Mouse (Mus musculus) layer of hippocampus, adult 8-10 months (tissue): ENCODE measurements around the gene Vps25. TPM values are rescaled to one million over a fixed set of nuclear protein-coding genes. Genes with fewer than 3 reads are reported as not detected.
A peak's percentile ranks its signal among the peaks of the same experiment; 100 is the strongest.

Experiments used
- DNase-seq, 2 experiments: peaks; one replicate each; pipeline ENCODE4 v3.0.0; 2022; ENCODE audit warnings: low spot score in 2 of 2
- total RNA-seq, 4 experiments: library from RNA; stranded (reverse); gene quantifications; 2 replicates each; pipeline ENCODE4 v1.2.4; 2022

The Vps25 gene
- total RNA-seq, 4 experiments from 2014 or later, result 59.1 to 76.6 (median 65.5) TPM

DNA sequence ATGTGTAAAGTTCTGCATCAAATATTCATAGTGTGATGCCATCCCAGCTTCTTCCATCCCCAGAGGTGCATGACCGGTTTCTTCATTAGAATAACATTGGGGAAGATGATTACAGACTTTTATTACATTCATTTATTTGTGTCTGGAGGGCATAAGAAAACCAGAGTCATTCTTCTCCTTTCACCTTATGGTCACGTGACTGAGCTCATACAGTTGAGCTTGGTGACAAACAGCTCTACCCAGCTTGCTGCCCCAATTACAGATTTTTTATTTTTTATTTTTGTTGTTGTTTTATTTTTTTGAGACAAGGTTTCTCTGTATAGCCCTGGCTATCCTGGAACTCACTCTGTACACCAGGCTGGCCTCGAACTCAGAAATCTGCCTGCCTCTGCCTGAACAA, 18.9 kb downstream of the Vps25 start:
- no peak for DNase-seq

GRCm38 (mm10) chr11:101275309-101275708, 21.8 kb downstream of the Vps25 start:
- DNase-seq, result no peak

- DNase-seq, result no peak
Measured at GRCm38 (mm10) chr11:101276319-101277070, 23.0 kb downstream of the Vps25 start.

DNA sequence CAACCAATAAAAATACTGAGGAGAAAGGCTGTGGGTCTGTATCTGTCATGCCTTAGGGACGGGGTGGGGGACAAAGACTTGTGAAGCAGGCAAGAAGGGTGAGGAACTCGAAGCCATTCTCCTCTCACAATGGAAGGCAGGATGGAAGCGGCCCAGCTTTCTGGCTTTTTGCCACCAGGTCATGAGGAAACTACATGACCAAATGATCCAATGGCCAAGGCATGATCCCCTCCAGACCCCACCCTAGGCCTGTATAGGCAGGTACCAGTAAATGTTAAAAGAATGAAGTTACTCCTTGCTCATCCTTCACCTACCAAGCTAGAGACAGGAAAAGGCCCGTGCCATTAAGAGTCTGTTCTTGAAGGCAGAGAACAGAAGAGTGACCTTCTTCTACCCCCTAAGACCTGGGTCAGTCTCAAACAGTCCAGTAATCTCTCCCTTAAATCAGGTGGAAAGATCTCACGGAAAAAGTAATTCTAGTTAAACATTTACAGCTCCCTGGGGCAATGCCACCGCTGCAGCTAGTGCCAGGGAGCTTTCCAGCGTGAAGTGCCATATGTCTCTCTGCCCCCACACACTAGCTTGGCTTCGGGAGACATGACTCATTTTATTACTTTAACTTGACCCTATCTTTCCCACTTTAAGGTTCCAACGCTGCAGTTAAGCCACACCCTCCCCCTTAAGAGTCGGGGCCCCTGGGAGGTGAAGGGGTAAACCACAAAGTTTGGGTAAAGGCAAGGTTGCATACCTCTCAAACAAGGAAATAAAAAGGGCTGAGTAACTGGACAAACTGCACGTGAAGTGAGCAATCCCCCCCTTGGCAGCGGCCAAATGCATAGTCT, 24.1 kb downstream of the Vps25 start:
- peak in 1 of 2 experiments; percentile 36 for DNase-seq

DNA sequence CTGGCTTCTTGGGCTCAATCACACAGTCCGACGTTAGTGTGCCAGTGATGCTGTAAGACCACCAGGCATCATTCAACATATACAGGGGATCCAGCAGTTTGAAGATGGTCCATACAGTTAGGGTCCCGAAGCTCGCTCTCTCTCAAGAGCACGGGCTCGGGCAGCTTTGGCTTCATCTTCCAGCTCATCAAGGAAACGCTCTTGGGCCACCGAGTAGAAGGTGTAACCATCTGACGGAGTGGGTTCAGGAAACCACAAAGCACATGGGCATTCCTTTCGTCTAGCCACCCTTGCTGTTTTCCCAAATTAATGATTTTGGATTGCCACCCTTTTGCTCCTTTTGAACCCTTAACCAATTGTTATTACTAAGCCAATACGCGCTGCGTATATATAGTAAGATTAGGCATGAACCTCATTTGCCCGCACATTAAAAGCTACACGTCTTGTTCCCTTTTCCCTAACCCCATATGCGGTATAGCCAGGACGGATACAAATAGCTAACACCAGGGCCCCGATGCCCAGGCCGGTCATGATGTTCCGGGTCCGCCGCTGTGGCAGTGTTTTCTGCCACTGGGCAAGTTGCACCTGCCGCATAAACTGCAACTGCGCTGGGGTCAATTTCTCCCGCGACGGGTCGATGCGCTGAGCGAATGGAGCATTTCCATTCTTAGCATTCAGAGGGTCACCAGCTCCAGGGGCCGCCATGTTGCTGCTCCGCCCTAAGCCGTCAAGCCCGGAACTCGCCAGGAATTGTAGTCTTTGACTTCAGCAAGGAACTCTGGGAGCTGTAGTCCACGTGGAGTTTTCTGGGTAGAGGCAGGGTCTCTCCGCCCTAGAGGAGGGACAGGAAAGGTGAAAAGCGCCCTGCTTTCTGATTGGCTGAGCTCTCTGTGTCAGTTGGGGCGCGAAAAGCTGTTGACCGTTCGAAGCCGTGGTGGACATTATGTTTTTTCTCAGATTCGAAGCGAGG, 25.0 kb downstream of the Vps25 start, which contains the start of the genes Cntd1 and Coa3:
Gene Cntd1, plus strand, starts transcription at position 790 of the 970 bp plus-strand sequence.
Gene Coa3, minus strand, starts transcription at position 892 of the 970 bp plus-strand sequence.
- DNase-seq, result peak; percentile 78 to 82

GRCm38 (mm10) chr11:101279193-101279569, 25.7 kb downstream of the Vps25 start:
- no peak for DNase-seq

DNA sequence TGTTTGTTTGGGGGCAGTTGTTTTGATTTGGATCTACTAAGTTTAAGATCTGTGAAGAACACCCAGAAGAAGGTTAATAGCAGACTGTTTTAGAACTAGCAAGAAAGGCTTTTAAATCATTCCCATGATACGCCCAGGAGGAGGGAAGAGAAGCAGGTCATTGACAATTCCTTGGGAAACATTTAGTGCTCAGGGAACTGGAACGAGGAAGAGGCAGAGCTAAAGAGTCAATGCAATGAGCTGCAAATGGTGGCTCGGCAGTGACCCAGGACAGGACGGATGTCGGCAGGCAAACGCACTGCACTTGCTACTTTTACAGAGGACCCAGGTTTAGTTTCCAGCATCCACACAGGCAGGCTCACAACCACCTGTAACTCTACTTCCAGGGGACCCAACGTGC, 27.3 kb downstream of the Vps25 start:
- DNase-seq, result no peak

GRCm38 (mm10) chr11:101282896-101283295, 29.4 kb downstream of the Vps25 start:
- DNase-seq, result no peak

DNA sequence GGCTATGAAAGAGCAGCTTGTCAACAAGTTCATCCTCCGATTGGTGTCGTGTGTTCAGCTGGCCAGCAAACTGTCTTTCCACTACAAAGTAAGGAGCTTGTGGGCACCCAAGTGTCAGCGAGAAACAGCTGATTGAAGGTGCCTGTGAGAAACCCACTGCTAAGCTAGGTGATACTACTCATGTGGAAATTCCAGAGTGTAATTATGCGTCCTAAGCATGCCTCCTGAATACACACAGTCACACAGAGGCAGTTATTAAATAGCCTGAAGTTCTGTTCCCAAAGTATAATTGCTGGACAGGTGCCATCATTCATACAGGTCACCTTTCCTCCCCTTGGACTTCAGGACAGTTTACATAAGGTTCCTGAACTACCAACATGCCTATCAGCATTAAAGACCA, 30.3 kb downstream of the Vps25 start:
- DNase-seq, result no peak

GRCm38 (mm10) chr11:101287306-101287705, 33.8 kb downstream of the Vps25 start:
- peak in 1 of 2 experiments; percentile 28 for DNase-seq

- no peak for DNase-seq
Measured at GRCm38 (mm10) chr11:101291231-101291630, 37.7 kb downstream of the Vps25 start.

GRCm38 (mm10) chr11:101295191-101295590, 41.7 kb downstream of the Vps25 start:
- DNase-seq, result no peak

DNA sequence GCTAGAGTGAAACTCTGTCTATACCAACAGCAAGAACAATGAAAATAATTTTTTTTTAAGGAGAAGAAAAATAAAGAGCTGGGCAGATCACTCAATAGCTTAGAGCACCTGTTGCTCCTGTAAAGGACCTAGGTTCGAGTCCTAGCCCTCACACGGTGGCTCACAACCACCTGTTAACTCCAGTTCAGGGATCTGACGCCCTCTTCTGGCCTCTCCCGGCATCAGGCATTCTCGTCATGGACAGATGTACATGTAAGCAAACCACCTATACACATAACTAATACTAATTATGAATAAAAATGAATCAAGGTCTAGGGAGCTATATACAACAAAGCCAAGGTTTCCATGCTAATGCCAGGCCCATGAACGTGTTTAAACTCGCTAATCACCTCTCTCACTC, 47.4 kb downstream of the Vps25 start:
- DNase-seq, result no peak

DNA sequence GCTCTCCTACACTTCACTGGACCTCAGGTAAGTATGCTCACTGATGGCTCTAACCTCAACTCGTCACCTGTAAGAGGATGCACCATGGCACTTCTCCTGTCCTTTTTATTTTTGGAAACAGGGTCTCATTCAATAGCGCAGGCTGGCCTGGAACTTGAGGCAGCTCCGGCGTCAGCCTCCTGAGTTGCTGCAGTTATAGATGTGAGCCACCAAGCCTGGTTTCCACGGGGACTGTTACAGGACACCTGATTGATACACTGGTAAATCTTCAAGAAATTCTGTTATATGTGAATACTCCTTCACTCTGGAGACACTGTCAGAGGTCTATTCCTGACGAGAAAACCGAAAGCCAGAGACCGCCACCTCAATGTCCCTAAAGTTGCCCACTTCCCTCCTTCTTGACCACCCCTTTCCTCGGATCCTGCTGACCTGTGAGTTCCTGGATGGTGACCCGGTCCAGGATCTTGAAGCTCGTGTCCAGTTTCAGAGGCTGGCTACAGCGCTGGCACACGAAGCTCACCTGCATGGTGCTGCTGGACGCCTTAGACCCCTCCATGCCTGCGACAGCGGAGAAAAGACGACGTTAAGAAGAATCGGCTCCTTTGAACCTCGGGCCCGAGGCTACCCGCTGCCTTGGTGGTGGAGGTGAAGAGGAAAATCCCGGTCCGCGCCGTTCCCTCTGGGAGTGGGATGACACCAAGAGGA, 47.9 kb downstream of the Vps25 start:
- DNase-seq, result no peak

GRCm38 (mm10) chr11:101302004-101302798, 48.7 kb downstream of the Vps25 start, which contains the start of gene Becn1:
Gene Becn1 (minus strand): TSS chr11:101302286.
- DNase-seq, result peak; percentile 94 to 95

- DNase-seq, result no peak
Measured at GRCm38 (mm10) chr11:101307744-101308143, 54.2 kb downstream of the Vps25 start.
